Mouse (Mus musculus) cerebellum, adult 8-10 months (tissue): Measurements from ENCODE around the gene Arl4a.

Experiments
- DNase-seq: peaks from one replicate; pipeline ENCODE4 v3.0.0; 2022

Arl4a gene

DNA sequence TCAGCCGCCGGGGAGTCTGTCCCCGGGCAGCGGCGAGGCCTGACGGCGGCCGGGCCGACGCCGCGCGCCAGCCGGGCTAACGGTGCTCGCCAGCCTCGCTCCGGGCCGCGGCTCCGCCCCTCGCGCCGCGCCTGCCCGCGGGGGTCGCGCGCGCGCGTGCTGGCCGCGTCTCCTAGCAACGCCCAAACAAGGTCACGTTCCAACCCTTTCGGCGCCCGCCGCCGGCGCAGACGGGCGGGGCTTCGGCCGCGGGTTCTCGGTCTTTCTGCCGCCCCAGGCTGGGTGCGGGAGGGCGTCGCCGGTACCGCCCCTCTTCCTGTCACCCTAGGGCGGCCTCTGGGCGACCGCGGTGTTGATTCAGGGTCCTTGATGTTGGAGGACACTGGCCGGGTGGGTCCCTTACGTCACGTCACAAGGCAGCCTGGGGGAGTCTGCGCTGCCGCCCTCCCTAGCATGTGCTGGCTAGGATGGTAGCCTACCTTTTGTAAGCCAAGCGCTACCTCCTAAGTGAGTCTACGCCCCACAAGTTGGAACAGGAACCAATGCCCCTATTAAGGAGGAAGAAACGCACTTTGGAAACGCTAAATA lies at the start of gene Arl4a:
Gene Arl4a, minus strand, starts transcription at position 150 of the 588 bp plus-strand sequence.
- DNase-seq = peak; percentile 80

DNA sequence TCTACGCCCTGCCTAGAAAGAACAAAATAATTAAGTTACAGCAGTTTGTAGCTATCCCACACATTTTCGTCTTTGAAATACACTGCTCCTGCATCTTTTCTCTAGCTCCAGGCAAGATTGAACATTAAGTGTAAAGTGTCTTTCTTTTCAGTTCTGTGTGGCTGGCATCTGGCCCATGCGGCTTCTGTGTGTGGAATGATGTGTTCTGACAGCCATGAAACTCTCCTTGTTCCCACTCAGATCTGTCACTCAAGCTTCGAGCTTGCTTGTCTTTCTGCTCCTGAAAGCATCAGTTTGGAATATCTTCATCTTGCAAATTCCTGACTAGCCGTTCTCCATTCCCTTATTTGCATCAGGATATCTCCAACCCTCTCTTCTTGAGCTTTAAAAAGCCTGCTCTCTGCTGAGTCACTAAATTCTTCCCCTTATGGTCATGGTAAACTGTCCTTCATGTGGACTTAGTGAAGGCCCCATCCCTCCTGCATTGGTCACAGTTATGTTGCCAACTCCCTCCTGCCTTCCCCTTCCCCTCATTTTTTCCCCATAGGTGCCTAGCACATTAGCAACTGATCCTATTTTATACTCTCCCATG lies 48.0 kb upstream of the Arl4a start:
- no peak for DNase-seq

DNA sequence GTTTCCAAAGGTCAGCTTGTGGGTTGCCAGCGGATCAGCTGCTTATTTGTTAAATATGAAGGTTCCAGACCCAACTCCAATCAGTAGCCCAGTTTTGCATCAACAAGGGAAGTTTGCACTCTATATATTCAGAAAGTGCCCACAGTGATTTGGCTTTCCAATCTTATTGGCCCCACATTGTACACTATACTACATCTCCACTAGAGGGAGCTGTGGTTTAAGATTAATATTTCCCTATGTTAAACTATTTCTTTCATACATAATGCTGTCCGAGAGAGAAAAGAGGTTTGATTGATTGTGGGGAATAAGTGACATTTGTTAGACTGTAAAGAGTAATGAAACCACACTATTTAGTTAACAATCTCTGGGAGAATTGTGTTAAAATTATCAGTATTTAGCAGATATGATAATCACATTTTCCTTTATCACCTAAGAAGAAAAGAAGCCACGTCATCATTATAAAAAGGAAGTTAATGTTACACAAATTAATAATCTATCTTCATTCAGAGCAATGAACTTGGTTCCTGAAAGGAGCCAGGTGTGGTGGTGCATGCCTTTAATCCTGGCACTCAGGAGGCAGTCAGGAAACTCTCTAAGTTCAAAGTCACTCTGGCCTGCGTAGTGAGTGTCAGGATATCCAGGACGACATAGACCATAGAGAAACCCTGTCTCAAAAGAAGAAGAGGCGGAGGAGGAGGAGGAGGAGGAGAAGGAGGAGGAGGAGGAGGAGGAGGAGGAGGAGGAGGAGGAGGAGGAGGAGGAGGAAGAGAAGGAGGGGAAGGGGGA lies 44.8 kb upstream of the Arl4a start:
- no peak for DNase-seq

DNA sequence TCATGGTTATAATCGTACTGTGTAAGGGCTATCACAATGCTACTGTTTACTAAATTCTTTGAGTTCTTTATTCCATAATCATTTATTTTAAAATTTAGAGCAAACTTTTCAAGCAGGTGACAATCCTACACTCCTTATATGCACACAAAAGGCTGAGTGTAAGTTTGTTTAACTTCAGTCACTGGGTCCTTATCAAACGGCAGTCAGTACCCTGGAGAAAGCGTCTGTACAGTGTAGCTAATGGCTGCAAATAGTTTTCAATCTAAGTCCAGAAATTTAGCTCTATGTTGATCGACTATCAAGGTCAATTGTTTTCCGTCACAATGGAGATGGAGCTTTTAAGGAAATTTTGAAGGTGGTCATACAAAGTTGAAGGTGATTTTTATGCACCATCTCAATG lies 44.2 kb upstream of the Arl4a start:
- no peak for DNase-seq

DNA sequence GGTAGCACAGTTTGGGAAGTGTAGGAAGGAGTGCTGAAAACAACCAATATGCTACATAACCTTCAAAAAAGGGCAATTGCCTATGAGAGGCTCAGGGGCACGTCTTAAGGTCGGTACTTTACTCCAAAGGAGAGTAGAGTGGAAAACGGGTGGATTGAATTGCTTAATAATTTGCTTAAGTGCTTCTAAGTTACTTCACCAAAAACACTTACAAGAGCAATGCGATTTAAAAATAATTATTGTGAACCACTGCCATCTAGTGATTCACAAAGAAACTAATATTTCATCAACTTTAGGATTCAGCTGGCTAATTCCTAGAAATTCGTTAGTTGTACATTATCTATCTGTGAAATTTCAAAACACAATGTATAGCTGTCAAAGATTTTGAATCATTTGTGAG lies 35.8 kb upstream of the Arl4a start:
- no peak for DNase-seq

DNA sequence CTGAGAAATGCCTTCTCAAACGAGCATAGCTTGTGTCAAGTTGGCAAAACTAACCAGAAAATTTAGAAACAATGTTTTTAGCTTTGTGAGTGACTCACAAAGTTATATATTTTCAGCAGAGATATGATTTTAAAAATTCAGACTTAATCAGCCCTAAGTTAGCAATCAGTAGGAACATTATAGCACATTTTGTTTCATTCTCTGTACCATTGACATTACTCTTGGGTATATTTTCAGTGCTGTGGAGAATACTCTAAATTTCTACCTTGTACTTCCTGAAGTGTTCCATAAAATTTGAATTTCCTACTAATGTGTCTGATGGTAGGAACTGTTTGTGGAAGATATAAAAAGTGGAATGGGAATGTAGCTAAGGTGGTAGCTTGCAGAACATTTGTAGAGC lies 9.2 kb upstream of the Arl4a start:
- no peak for DNase-seq

DNA sequence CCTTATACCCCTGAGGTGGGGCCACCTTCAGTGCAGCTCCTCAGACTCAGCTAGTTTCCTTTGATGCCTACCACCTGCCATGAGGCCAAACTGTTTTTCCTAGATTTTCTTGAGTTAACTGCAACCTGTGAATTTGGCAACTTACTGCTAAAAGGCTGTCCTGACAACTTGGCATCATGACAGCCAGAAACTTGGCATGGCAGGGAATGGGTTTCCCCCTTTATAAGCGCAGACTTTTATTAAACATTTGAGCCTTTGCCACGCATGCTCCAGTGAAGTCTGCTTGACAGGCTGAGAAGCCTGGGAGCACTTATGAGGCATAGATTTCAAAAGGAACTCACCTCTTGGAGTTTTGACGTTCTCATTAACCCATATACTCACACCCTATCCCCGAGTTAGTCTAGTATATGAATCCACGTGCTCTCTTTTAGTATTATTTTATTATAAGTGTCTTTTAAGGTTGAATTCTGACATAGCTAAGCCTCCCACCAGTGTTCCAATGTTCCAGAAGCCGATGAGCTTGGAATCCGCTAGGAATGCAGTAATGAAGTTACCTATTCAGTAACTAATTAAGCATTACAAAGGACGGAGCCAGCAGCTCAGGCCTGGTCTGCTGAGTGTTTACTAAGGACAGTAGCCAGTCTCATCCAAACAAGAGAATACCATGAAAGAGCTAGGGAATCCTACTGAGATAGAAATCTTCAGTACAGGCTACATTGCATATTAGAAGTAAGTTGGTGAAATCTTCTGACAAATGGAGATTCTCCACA lies 6.2 kb upstream of the Arl4a start:
- DNase-seq = no peak

DNA sequence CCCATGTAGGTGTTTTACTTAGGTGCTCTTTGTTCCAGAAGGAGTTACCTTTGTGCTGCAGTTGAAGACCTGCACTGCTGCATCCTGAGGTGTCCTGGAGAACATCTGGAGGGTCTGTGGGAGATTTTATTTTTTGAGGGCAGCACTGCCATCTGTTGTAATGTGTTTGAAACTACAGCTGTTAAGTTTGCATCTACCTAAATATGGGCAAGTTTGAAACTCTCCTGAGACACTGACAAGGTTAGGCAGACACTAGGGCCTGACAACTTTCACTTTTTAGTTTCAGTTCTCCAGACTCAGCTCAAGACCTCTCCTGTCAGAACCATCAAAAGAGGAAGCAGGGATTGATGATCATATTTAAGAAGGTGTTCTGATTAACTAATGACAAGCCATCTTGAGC lies 2.2 kb upstream of the Arl4a start:
- no peak for DNase-seq

DNA sequence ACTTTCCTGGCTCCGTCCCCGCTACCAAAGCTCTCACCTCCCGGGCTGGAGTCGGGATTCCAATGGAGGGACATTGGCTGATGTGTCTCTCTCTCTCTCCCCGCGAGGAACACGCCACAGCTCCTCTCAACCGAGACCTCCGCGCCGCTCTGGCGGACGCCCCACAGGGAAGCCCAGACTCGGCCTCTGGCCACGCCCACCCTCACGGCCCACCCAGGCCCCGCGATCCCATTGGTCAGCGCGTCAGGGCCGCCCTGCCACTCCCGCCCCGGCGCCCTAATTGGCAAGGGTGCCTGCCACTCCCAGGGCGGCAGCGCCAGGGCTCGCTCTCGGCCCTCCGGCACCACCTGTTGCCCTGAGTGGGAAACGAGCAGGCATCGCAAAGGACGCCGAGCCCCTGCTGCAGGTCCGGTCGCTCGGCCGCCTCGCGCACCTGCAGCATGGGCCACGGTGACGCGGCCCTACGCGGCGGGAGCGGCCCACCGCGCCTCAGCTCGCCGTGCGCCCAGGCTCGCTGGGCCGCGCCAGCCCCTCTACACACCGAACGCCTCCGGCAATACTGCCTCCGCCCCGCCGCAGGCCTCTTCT lies 505 bp downstream of the Arl4a start:
- peak; percentile 96 for DNase-seq

DNA sequence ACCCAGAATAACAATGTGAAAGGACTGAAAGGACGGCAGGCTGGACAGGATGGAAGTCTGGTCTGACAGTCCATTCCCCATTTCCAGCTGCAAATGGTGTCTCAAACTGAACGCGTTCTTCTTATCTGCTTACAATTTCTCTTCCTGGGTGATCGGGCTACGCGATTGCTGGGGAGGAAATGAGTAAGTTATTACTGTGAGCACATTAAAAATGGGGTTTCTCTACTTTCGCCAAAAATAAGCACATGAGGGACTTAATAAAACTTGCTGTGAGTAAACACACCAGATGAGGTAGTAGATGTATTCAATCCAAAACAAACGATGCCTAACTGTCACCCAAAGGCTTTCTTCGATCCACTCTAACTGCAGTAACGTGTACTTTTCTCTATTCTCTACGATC lies 1.2 kb downstream of the Arl4a start:
- no peak for DNase-seq

DNA sequence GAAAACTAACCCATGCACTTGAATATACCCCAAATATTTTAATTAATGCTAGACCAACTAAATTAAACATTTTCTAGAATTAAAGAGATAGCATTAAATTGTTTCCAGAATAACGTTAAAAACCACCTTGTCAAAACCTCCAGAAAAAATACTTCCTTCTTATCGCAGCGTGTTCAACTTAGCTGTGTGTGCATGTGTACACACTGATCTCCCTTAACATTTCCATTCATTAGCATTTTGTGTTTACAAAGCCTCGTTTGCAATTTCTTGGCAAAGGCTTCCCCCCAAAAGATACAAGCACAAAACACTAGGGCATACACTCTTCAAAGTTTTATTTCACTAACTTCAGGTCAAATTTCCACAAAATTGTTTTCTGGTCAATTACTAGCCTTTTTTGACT lies 2.3 kb downstream of the Arl4a start:
- no peak for DNase-seq

DNA sequence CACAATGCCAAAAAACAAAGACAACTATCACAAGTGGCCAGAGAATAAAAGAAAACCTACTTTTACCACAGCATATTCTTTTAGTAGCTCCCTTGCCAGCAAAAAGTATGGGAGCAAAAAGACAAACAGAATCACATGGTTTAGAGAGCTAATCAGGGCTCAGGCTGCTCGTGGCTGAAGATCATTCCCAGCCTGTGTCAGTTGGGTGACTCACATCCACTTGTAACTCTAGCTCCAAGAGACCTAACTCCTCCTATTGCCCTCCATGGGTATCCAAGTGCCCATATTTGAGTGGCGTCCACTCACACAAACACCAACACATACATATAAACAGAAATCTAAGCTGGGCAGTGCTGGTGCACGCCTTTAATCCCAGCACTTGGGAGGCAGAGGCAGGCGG lies 8.6 kb downstream of the Arl4a start:
- DNase-seq = no peak

DNA sequence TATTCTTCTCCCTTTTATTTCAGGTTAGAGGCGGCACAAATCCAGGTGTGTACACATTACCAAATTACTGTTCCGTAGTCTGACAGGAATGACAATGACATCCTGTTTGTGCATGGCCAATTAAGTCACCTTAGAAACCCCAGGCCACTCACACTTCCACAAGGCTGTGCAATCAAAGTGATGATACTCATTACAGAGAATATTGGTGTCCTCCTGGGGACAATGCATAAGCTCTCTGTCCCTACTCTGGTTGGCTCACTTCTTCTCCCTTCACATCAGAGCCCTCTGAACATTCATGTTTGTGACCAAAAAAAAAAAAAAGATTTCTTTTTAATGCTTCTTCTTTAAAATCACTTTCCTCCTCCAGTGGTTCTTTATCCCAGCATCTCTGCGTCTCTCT lies 10.0 kb downstream of the Arl4a start:
- no peak for DNase-seq

DNA sequence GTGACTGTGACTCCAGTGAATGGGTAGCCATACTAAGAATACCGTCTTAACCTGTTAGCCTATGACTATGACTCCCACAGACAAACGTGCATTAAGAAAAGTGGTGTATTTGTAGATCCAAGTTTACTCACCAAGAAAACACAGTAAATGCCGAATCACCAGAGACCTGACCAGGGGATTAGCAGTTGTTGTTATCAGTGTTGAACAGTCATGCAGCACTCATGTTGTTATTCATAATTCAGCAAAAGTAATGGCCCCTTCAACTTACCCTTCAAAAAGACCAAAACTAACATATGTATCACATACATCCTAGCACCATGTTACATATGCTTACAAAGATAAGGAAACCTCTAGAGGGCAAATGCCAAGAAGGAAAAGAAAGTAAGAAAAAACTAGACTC lies 10.4 kb downstream of the Arl4a start:
- DNase-seq = no peak

DNA sequence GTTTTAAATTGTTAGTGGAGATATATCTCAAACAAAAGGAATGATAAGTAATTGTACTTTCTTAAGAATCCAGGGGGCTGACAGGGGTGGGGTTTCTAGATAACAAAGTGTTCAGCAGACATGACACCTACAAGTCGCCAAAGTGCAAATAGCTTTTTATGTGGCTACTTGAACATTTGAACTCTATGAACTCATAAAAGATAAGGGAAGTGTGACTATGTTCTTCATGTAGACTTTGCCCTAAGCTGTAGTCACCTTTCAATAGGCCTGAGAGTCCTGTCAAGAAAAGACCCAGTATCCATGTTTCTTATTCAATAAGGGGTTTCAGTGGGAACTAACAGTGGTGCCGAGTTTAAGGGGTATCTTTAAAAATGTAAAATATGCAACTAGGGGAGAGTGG lies 13.9 kb downstream of the Arl4a start:
- no peak for DNase-seq

DNA sequence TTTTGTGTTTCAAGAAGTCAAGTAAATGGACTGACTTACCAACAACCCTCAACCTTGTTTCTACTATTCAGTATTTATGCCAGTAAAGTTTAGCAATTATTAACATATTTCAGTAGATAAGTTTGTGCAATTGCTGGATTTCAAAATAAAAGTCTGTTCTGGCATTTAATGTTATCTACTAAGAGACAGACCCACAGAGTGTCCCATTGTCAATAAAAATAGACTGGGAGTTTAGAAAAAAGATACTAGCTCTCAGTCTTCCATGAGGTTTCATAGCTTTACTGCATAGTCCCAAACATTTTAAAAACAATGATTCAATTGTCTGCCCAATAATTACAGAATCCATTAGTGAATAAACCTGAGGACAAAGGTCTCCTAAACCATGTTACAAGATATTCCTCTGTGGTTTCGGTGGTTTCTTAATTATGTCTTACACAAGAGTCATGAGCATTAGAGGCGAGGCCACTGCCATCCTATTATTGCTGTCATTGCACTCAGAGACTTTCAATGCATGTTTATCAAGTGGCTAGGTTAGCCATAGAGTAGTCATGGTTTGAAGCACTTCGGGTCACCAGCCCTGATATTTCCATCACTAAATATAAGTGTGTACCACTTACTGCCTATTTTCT lies 14.7 kb downstream of the Arl4a start:
- no peak for DNase-seq

DNA sequence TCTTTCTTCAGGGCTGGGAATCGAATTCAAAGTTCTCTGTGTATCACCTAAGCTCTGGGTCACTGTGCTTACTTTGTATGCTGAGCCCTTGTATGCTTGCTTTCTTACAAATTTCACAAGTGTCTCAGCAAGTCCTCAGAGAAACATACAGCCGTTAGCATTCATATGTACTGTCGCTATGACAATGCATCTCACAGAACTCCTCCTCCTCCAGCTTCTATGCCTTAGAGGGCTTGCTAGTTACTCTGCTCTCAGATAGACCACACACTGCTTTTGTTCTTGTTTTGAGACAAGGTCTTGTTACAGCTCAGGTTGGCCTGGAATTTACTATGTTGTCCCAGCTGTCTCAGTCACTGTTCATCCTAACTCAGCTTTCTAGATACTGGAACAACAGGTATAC lies 15.5 kb downstream of the Arl4a start:
- no peak for DNase-seq

DNA sequence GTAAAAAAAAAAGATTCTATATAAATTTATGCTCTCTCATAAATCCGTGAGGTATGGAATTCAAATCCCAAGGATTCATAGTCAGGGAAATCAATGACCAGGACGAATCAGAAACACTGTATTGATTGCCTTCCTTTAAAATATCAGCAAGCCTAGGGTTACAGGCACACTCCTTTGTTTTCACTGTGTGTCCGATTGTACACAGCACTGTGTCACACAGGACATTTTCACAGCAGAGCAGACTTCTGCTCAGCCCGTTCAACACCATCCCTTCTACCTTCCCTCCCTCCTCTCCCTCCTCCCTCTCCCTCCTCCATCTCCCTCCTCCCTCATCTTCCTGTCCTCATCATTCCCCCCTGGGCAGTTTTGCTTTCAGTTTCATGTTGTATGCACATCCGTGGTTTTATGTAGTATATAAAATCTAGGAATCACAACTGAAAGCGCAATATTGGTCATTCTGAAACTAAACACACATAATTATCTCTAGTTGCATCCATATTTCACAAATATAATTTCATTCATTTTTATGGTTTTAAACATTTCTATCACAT lies 19.8 kb downstream of the Arl4a start:
- DNase-seq = no peak

DNA sequence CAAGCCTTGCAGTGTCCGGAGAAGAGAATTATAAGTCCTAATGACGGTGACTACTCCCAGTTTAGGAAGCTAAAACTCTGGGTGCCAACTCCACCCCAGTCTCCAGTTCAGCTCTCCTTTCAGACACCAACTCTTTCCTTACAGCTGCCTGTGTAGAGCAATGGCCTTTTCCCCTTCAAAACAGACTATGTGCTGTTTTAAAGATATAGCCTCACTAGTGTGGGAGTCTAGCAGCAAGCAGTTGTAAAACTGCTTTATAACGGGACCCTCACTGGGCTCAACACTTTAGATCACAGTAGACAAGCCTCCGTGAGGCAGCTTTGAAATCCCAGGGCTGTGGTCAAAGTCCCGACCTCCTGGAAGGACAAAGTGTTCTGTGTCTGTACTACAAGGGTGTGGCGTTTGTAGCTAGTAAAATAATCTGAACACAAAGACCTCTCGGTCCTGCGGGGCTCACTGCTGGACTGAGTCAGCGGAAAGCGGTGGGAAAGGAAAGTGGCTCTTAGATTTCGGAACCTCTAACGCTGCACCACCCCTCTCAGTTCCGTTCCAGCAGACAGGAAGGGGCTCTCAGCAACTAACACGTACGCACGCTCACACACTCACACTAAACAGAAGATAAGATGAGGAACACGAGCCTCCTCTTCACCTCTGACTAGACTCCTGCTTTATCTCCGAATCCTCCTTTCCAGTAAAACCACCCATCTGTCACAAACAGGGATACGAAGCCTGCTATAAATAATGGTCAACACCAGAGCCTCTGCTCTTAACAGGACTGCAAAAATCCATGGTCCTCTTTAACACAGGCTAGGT lies 21.0 kb downstream of the Arl4a start:
- DNase-seq = no peak

DNA sequence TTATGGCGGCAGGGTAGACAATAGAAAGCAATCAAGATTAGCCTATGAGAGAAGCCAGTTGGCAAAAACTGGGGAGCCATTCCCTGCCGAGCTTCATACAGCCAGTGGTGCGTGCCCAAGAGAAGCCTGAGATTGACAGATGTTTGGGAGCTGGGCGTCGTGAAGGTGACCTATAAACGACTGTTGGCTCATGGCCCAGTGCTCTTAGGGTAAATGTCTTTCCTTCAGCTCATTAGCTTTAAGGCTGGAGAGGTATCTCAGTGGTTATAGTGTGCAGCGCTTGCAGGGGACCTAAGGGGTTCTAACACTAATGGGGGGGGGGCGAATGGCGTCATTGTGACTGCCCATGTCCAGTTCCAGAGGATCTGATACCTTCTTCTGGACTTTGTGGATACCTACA lies 21.8 kb downstream of the Arl4a start:
- no peak for DNase-seq

DNA sequence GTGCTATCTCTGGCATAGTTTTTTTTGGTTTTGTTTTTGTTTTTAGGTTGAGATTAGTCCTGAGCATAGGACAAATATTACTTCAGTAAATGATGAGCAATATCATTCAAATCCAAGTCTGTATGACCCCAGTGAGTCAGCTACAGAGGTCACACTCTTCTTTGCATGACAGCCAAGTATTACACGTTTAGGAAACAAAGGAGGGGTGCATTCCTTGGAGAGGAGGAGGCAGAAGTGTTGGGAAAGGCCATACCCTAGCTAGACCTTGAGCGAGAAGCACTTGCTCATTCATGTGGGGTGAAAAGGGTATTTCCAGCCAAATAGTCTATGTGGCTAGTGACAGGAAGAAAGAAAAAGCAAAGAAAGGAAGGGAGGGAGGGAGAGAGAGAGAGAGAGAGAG lies 28.0 kb downstream of the Arl4a start:
- no peak for DNase-seq

DNA sequence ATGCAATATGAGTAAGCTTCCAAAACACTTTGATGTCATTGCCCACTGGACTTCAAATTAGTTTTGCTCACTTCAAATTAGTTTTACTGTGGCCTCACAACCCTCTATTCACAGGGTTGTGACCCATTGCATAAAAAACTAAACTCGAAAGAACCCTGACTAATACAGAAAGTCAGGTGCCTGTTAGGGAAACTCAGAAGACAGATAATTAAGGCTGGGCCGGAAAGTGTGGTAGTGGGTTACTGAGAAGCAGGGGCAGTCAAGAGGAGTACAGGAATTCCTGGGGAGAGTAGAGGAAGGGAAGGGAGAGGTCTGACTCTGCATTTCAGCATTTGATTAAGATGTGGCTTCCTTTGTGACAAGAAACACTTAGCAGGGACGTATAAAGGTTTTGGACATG lies 29.4 kb downstream of the Arl4a start:
- no peak for DNase-seq
